Mouse (Mus musculus): ENCODE data around the gene Cmklr1.

Gene Cmklr1

GRCm38 (mm10) chr5:113620999-113621398 lies 29.2 kb downstream of the Cmklr1 start:
- no peak for DNase-seq (ENCODE audit: low spot score in 2 of 2)

- DNase-seq (ENCODE audit: low spot score in 2 of 2), result no peak
Measured at GRCm38 (mm10) chr5:113620130-113620716, 30.0 kb downstream of the Cmklr1 start.

GRCm38 (mm10) chr5:113619151-113619550 lies 31.1 kb downstream of the Cmklr1 start:
- DNase-seq (ENCODE audit: low spot score in 2 of 2), result no peak

GRCm38 (mm10) chr5:113618716-113619115 lies 31.5 kb downstream of the Cmklr1 start:
- DNase-seq (ENCODE audit: low spot score in 2 of 2), result no peak

DNA sequence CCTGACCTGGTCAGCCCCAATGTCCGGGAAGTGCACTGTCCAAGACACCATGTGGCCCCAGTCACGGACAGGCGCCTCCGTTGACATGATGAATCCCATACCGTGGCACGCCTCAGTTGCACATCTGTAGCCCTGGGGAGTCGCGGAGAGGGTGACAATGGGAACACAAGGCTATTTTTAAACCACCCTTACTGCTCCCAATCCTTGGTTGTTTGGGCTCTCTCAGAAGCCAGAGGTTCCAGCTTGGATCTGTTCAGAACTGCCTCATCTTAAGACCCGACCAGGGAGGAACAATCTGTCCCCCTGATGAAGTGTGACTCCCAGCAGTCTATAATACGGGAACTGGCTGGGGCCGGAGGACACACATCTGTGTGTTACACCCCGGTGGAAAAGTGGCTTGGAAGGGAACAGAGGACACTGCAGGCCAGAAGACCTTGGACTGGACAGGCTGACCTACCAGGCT lies 38.4 kb downstream of the Cmklr1 start:
- no peak for DNase-seq (ENCODE audit: low spot score in 2 of 2)

DNA sequence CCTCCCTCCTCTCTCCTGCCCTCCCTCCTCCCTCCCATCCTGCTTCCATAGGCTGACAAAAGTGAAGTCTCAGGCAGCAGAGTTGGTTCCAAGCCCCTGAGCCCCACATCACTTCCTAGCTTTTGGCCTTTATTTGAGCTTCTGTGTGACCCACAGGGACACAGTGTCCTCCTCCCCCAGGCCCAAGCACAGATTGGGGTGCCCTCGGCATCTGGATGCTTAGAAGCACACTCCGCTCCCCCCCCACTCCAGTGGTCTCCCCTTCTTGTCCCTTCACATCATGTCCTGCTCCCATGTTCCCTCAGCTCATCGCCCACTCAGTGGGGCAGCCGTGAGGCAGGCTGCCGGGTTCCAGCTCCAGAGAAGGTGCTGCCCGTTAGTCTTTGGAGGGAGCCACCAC lies 39.1 kb downstream of the Cmklr1 start:
- no peak for DNase-seq (ENCODE audit: low spot score in 2 of 2)

- no peak for DNase-seq (ENCODE audit: low spot score in 2 of 2)
Measured at GRCm38 (mm10) chr5:113610490-113610889, 39.7 kb downstream of the Cmklr1 start.

DNA sequence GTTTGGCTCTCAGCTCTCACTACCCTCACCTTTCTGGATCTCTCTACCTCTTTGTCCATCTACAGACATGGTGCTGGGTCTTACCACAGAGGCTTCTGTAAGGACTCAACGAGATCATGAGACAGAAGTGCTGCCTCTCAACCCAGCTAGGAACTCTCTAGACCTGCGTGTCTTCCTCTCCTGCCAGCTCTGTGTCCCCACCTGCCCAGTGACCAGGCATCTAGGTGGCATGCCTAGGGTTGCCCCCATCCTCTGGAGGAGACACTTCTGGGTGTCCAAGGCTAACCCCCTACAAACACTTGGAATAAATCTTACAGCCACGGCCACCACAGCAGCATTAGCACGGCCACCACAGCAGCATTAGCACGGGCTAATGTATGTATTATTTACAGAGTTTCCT lies 40.3 kb downstream of the Cmklr1 start:
- no peak for DNase-seq (ENCODE audit: low spot score in 2 of 2)

- no peak for DNase-seq (ENCODE audit: low spot score in 2 of 2)
Measured at GRCm38 (mm10) chr5:113608511-113608910, 41.7 kb downstream of the Cmklr1 start.

DNA sequence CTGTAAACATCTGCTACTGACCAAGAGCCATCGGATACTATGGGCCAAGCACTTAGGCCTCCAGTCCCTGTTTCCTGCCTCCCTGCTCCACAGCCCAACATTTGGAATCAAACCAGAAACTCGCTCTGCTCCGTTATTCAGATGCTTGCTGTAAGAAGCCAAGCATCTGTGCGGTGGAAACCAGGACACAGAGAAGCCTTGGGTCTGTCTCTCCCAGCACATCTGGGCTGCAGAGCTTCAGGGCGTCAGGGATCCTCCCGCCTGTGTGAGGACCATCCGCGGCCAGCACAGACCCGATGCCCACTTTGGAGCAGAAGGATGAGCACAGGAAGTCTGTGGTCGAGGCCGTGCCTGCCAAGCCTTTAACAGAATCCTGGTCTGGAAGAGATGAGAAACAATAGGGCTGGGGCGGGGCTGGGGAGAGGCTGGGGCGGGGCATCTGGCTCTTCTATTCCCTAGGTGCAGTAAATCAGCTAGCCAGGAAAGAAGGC lies 42.2 kb downstream of the Cmklr1 start:
- peak in 1 of 2 experiments; percentile 16 for DNase-seq (ENCODE audit: low spot score in 2 of 2)

DNA sequence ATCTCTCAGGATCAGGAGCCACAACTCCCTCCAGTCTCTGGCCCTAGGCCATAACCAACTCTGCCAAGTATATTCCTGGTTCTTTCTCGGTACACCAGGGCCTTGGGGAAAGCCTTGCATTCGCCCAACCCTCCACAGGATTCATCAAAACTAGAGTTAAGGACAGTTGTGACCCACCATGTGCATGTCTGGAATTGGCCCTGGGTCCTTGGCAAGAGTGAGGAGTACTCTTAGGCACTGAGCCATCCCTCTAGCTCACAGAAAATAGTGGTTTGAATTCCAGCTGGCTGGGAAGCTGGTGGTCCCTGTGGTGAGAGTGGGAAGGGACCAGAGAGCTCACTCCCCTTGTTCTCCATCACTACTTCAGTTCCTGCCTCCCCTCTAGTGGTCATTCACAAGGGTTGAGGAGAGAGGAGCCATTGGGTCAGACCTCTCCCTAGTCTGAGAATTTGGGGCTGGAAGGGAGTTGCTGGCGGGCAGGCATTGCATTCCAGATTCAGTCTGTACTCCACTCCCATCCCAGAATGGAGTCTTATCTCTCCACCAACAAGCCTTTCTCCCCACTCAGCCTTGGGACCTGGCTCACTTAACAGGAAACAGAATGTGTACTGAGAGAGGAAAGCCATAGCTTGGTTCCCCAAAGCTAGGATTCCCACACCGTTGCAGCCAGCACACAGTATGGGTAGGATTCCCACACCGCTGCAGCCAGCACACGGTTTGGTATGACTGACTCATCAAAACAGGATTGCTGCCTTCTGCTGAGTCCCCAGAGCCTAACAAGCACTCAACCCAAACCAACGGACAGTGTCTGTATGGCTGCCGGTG lies 43.1 kb downstream of the Cmklr1 start:
- peak in 1 of 2 experiments; percentile 37 for DNase-seq (ENCODE audit: low spot score in 2 of 2)

GRCm38 (mm10) chr5:113606121-113606520 lies 44.1 kb downstream of the Cmklr1 start:
- no peak for DNase-seq (ENCODE audit: low spot score in 2 of 2)

GRCm38 (mm10) chr5:113604758-113605157 lies 45.5 kb downstream of the Cmklr1 start:
- no peak for DNase-seq (ENCODE audit: low spot score in 2 of 2)

DNA sequence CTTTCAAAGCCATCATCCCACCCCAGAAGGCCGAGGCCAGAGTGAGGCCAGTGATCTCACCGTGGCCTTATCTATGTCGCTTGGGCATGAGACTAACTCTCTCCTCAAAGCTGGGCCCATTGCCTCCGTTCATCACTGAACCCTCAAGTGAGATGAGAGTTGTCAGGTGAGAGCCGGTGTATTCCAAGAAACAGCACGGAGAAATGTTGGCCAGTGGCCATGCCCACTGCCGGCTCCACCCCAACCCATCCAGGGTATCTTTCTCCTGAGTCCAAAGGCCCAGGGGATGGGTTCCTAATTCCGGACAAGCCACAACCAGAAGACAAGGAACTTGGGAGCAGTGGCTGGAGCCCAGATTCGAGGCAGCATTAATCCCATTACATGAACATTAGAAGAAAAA lies 46.8 kb downstream of the Cmklr1 start:
- no peak for DNase-seq (ENCODE audit: low spot score in 2 of 2)

GRCm38 (mm10) chr5:113600803-113601202 lies 49.4 kb downstream of the Cmklr1 start:
- DNase-seq (ENCODE audit: low spot score in 2 of 2), result no peak

DNA sequence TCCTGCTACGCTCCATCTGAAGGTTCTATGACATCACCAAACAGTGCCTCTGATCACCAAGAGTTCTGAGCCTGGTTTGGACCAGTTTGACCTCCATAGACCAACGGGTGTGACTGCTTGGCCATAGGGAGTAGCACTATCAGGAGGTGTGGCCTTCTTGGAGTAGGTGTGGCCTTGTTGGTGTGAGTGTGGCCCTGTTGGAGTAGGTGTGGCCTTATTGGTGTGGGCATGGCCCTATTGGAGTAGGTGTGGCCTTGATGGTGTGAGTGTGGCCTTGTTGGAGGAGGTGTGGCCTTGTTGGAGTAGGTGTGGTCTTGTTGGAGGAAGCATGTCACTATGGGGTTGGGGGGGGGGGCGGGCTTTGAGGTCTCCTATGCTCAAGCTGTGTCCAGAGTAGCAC lies 50.0 kb downstream of the Cmklr1 start:
- no peak for DNase-seq (ENCODE audit: low spot score in 2 of 2)

DNA sequence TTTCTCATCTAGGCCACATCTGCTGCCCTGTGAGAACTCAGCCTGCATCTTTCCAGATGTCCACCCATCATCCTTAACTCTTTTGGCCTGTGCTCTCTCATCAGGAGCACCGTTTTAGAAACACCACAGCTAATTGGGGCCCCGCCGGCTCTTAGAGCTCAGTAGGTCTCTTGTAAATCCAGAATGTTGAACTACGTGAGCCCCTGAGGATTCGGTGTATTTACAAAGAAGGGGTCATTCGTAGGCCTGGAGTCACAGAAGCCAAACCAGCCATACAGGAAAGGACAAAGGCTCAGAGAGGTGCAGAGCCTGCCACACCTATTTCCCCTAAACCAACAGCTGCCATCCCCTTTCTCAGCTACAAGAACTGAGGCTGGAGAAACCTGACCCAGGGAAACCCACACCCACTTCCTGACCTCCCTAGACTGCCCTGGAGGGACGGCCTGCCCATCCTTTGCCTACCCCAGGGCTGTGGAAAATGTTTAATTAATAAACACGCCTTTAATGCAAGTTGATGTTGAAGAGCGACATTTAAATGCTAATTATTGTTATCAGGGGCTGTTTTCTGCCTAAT lies 53.4 kb downstream of the Cmklr1 start:
- DNase-seq (ENCODE audit: low spot score in 2 of 2), result no peak

DNA sequence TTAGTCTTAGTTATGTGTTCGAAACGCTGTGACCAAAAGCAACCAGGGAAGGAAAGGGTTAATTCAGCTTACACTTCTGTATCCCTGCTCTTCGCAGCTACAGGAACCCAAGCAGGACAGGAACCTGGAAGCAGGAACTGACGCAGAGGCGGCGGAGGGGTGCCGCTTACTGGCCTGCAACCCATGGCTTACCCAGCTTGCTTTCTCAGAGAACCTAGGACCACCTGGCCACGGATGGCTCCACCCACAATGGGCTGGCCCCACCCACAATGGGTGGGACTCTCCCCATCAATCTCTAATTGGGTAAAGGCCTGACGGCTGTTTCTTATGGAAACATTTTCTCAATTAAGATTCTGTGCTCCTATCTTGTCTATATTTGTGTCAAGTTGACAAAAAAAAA lies 54.0 kb downstream of the Cmklr1 start:
- no peak for DNase-seq (ENCODE audit: low spot score in 2 of 2)

- no peak for DNase-seq (ENCODE audit: low spot score in 2 of 2)
Measured at GRCm38 (mm10) chr5:113593911-113594705, 56.1 kb downstream of the Cmklr1 start.

DNA sequence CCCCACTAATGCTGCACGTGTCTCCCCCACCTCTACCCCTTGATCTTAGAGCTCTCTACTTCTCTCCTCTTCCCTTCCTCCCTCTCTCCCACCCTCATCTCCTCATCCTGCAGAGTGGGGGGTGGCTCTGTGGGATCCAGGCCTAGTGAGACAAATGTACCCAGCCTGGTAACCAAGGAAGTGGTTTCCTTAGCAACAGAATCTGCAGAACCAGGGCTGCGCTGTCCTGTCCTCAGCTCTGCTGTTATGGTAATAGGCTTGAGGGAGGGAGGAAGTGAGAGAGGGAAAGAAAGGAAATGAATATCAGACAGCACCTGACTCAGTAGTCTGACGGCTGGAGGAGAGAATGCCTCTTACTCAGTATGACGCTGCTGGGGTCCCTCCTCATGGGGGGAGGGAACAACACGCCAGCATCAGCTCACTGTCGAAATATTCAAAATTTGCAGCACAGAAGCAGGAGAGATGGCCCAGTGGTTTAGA lies 58.4 kb downstream of the Cmklr1 start:
- no peak for DNase-seq (ENCODE audit: low spot score in 2 of 2)

- DNase-seq (ENCODE audit: low spot score in 2 of 2), result no peak
Measured at GRCm38 (mm10) chr5:113591166-113591565, 59.1 kb downstream of the Cmklr1 start.

All from cerebellum, postnatal 4 days (tissue).